Mouse (Mus musculus) megakaryocyte, embryonic 14.5 days (primary cell): ENCODE measurements around the gene Ppp1r9b.

Experiments
- FLI1 ChIP-seq: IDR thresholded peaks from 2 replicates; pipeline ENCODE4 v1.6.1; 2012; ENCODE audit warnings: low read length, inconsistent platforms, mixed read lengths
- GATA1 ChIP-seq: IDR thresholded peaks from 3 replicates; pipeline ENCODE4 v1.6.1; 2012; ENCODE audit warnings: mixed read lengths, low read length, inconsistent platforms, borderline replicate concordance

- no peak for TF ChIP-seq FLI1
- TF ChIP-seq GATA1 = no peak
Observed at GRCm38 (mm10) chr11:94978178-94978915, 12.5 kb upstream of the Ppp1r9b start.
